Mouse (Mus musculus) urinary bladder, postnatal 0 days (tissue): ENCODE measurements around the gene Bhlha15. TPM values are rescaled to one million over a fixed set of nuclear protein-coding genes. Genes with fewer than 3 reads are reported as not detected.

Experiments used
- polyA plus RNA-seq: library from polyadenylated mRNA; unstranded; fragments of >200 nt; fragmentation: Nextera tagmentation; extraction: Ambion mirVana; gene quantifications from 2 replicates; pipeline ENCODE4 v1.2.1, GENCODE M21; 2015

The Bhlha15 gene
- 0.22 and 0.39 TPM in 2 replicates for polyA plus RNA-seq

GRCm38 (mm10) chr5:144189950-144190583, at the start of gene Bhlha15:
Gene Bhlha15 (plus strand): TSS chr5:144190286.

DNA sequence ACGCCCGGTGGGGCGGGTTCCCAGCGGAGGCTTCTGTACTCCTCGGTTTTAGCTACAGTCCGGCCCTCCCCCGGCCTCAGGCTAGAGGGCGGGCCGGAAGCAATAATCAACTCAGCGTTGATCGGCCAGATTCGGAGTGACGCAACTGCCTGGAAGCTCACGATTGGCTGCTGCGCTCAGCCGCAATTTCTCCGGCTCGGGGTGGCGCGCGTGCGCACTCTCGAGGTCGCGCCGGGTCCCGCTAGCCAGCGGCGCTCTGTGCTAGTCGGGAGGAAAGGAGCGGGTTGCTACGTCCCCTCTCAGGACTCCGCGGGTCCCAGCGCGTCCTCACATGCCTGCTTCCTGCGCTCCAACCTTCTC, 33.4 kb downstream of the Bhlha15 start, which contains the start of gene Tecpr1:
TSS of gene Tecpr1 (minus strand) at position 113 of the 360 bp plus-strand sequence.

Other genes starting within 250 kb of the Bhlha15 start
- gene Ccz1, start 175.4 kb upstream of the Bhlha15 start, polyA plus RNA-seq = 47.3 and 52.5 TPM in 2 replicates
- not detected in 2 replicates for gene Ocm, start 163.6 kb upstream of the Bhlha15 start, polyA plus RNA-seq
- gene Lmtk2, start 89.8 kb upstream of the Bhlha15 start, polyA plus RNA-seq = 3.0 and 3.8 TPM in 2 replicates
- gene Tecpr1, start 33.3 kb downstream of the Bhlha15 start, polyA plus RNA-seq = 12.2 and 13.5 TPM in 2 replicates
- gene Bri3, start 54.2 kb downstream of the Bhlha15 start, polyA plus RNA-seq = 155 and 156 TPM in 2 replicates
- gene Baiap2l1, start 167.8 kb downstream of the Bhlha15 start, polyA plus RNA-seq = 6.4 and 8.1 TPM in 2 replicates